Mouse (Mus musculus): ENCODE results near the gene Syngr3. TPM values are rescaled to one million over a fixed set of nuclear protein-coding genes. Genes with fewer than 3 reads are reported as not detected.
"Not testable (repeated sequence)": the region's sequence is repeated elsewhere in the genome, so short reads cannot be mapped to it uniquely, and the experiment has no call there.

Syngr3 gene
- total RNA-seq, 2 experiments from 2014 or later, result 177 to 188 TPM

- TF ChIP-seq CTCF (IDR thresholded peaks at IDR 0.05), result no peak
These were observed 38.4 kb upstream of the Syngr3 start for GRCm38 (mm10) chr17:24728184-24728583.

GRCm38 (mm10) chr17:24727618-24728017 is 37.9 kb upstream of the Syngr3 start, which contains the start of gene Rpl3l:
TSS of gene Rpl3l (plus strand) at chr17:24727820.
- Histone ChIP-seq H3K4me3 (no peak within 1 kb of the TSS), H3K27ac (no peak within 1 kb of the TSS)
- peak in 1 of 2 experiments; percentile 6 for DNase-seq (ENCODE audit: extremely low spot score in 1 of 2, low spot score in 2 of 2)
- TF ChIP-seq CTCF (IDR thresholded peaks at IDR 0.05), result no peak
- intact Hi-C loops (cut with DNase I), result no loop called here

More at GRCm38 (mm10) chr17:24728184-24728583, 38.4 kb upstream of the Syngr3 start:
- Histone ChIP-seq H3K27ac (no peak overlapping the region), H3K4me3 (no peak overlapping the region)
- intact Hi-C loops (cut with DNase I), result no loop called here
- DNase-seq (ENCODE audit: extremely low spot score in 1 of 2, low spot score in 2 of 2), result peak in 1 of 2 experiments; percentile 6

GRCm38 (mm10) chr17:24725637-24726390 is 36.1 kb upstream of the Syngr3 start:
- intact Hi-C loops (cut with DNase I), result no loop called here
- no peak overlapping the region for H3K4me3 ChIP-seq
- no peak overlapping the region for H3K27ac ChIP-seq
- no peak; the same call in 1 of the 2 replicates for TF ChIP-seq CTCF (IDR thresholded peaks at IDR 0.05)
- no peak for DNase-seq (ENCODE audit: extremely low spot score in 1 of 2, low spot score in 2 of 2)

GRCm38 (mm10) chr17:24724184-24724583 is 34.4 kb upstream of the Syngr3 start, which contains the start of gene Ndufb10:
TSS of gene Ndufb10 (minus strand) at chr17:24724478.
- intact Hi-C loops (cut with DNase I), result no loop called here
- peak; percentile 97 for TF ChIP-seq CTCF (IDR thresholded peaks at IDR 0.05)
- DNase-seq (ENCODE audit: extremely low spot score in 1 of 2, low spot score in 2 of 2), result peak; percentile 93 to 98

GRCm38 (mm10) chr17:24723881-24724180 is 34.1 kb upstream of the Syngr3 start:
- TF ChIP-seq CTCF (IDR thresholded peaks at IDR 0.05), result no peak
- DNase-seq (ENCODE audit: extremely low spot score in 1 of 2, low spot score in 2 of 2), result no peak
- intact Hi-C loops (cut with DNase I), result no loop called here
- H3K27ac ChIP-seq, result peak overlapping the region; percentile 98
- H3K4me3 ChIP-seq, result peak overlapping the region; percentile 87

More at GRCm38 (mm10) chr17:24724184-24724583, 34.4 kb upstream of the Syngr3 start, which contains the start of gene Ndufb10:
- Histone ChIP-seq H3K4me3 (peak within 1 kb of the TSS; percentile 87), H3K27ac (peak within 1 kb of the TSS; percentile 98)

GRCm38 (mm10) chr17:24723122-24723880 is 33.5 kb upstream of the Syngr3 start:
- TF ChIP-seq CTCF (IDR thresholded peaks at IDR 0.05), result no peak
- peak in 1 of 2 experiments; percentile 7 for DNase-seq (ENCODE audit: extremely low spot score in 1 of 2, low spot score in 2 of 2)
- H3K4me3 ChIP-seq, result peak overlapping the region; percentile 87
- peak overlapping the region; percentile 98 for H3K27ac ChIP-seq
- intact Hi-C loops (cut with DNase I), result no loop called here

GRCm38 (mm10) chr17:24722220-24722924 is 32.6 kb upstream of the Syngr3 start:
- TF ChIP-seq CTCF (IDR thresholded peaks at IDR 0.05), result no peak
- intact Hi-C loops (cut with DNase I), result no loop called here
- no peak overlapping the region for H3K4me3 ChIP-seq
- no peak for DNase-seq (ENCODE audit: extremely low spot score in 1 of 2, low spot score in 2 of 2)
- no peak overlapping the region for H3K27ac ChIP-seq

- 0 out of 2 replicates have a peak overlapping the region, but pooled peaks have one; percentile 11 for H3K4me3 ChIP-seq
These were observed 31.7 kb upstream of the Syngr3 start for GRCm38 (mm10) chr17:24721383-24721955.

GRCm38 (mm10) chr17:24720616-24721015 is 30.9 kb upstream of the Syngr3 start:
- peak overlapping the region; percentile 77 for H3K4me3 ChIP-seq
- peak in 1 of 2 experiments; percentile 5 for DNase-seq (ENCODE audit: extremely low spot score in 1 of 2, low spot score in 2 of 2)
- intact Hi-C loops (cut with DNase I), result not testable (repeated sequence)
- peak overlapping the region; percentile 84 for H3K27ac ChIP-seq

More at GRCm38 (mm10) chr17:24721383-24721955, 31.7 kb upstream of the Syngr3 start:
- H3K27ac ChIP-seq; intact Hi-C loops (cut with DNase I): not testable (repeated sequence)
- peak in 1 of 2 experiments; percentile 7 for DNase-seq (ENCODE audit: extremely low spot score in 1 of 2, low spot score in 2 of 2)

- intact Hi-C loops (cut with DNase I), result no loop called here
- Histone ChIP-seq H3K27ac (peak overlapping the region; percentile 88), H3K4me3 (peak overlapping the region; percentile 77)
- TF ChIP-seq CTCF (IDR thresholded peaks at IDR 0.05), result no peak; the same call in 1 of the 2 replicates
- peak; percentile 98 to 99 for DNase-seq (ENCODE audit: extremely low spot score in 1 of 2, low spot score in 2 of 2)
These were observed 29.9 kb upstream of the Syngr3 start for GRCm38 (mm10) chr17:24719494-24720222.

GRCm38 (mm10) chr17:24718938-24719337 is 29.2 kb upstream of the Syngr3 start:
- DNase-seq (ENCODE audit: extremely low spot score in 1 of 2, low spot score in 2 of 2); H3K27ac ChIP-seq; intact Hi-C loops (cut with DNase I): not testable (repeated sequence)
- H3K4me3 ChIP-seq, result peak overlapping the region; percentile 77
- TF ChIP-seq CTCF (IDR thresholded peaks at IDR 0.05), result peak; percentile 3
